Mouse (Mus musculus) adipocyte (in vitro differentiated cells): ENCODE measurements around the gene Sfxn3.
"Not testable (repeated sequence)": the region's sequence is repeated elsewhere in the genome, so short reads cannot be mapped to it uniquely, and the experiment has no call there.

Source experiments
- DNase-seq: peaks from one replicate; pipeline ENCODE4 v3.0.0-alpha.2; 2016; ENCODE audit warnings: low spot score

Sfxn3 gene

DNA sequence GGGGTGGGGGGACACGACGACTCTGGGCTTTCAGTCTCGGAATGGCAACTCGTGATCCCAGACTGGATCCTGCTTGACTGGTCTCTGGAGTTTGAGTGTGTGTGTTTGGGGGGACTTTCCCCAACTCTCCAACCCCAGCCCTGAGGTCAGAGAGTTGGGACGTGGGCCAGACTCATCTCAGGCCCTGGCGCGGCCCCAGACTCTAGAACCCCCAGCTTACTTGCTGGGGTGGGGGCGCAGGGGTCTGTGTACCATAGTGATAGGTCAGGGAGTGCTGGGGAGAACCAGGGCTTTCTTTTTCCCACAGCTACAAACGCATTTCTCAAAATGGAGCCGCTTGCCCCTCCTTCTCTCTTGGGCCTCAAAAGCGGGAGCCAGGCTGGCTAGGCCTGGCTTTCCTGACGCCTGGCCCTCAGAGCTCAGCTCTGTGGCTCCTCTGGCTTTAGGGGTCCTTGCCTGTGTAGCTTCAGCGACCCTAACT, 28.9 kb upstream of the Sfxn3 start:
- peak; percentile 70 for DNase-seq

DNA sequence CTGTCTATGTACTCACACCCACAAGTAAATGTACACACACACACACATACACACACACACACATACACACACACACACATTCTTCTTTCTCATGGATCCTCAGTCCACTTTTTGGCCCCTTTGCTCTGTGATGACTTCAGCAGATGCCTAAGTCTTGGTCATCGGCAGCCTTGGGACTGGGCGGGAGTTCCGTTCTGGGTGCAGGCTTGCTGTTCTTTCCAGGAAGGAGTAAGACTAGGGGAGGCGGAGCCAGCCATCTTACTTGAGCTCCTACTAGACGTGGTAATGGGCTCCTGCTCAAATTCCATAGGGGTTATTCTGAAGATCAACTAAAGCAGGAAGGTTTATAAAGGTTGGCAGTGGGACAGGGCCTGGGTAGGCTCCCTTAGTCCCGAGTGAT, 27.0 kb upstream of the Sfxn3 start:
- peak; percentile 76 for DNase-seq

DNA sequence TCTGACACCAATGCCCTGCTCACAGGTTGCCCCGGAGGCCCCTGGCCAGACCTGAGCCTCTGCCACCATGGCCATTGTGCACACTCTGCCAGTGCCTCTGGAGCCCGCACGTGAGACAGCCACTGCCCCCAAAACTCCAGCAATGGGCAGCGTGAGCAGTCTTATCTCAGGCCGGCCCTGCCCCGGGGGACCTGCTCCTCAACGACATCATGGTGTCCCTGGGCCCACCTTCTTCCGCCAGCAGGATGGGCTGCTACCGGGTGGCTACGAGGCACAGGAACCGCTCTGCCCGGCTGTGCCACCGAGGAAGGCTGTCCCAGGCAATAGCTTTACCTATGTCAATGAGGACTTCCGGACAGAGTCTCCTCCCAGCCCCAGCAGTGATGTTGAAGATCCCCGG, 25.9 kb upstream of the Sfxn3 start:
- DNase-seq: no peak

DNA sequence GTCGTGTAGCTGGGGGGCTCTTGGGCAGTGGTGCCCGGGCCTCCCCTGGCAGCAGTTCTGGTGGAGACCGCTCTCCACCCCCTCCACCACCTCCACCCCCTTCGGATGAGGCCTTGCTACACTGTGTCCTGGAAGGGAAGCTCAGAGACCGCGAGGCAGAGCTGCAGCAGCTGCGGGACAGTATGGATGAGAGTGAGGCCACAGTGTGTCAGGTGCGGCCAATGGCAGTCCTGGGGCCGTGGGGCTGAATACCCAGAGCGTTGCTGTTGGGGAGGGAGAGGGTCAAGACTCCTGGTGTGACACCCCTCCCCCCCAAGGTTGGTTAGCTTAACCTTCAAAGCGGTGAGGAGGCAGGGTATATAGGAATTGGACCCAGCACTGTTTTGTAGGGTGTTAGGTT, 23.3 kb upstream of the Sfxn3 start:
- DNase-seq: no peak

DNA sequence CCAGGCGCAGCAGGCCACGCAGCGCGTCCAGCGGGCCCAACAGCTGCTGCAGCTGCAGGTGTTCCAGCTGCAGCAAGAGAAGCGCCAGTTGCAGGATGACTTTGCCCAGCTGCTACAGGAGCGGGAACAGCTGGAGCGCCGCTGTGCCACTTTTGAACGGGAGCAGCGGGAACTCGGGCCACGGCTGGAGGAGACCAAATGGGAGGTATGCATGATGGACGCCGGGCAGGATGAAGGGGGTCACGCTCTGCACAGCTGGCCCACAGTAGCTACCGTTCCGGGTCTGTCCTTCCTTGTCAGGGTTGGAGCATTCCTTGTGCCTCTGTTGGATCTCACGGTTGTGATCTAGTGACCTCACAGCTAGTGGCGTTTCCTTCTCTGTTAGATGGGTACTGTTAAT, 22.5 kb upstream of the Sfxn3 start:
- DNase-seq: no peak

DNA sequence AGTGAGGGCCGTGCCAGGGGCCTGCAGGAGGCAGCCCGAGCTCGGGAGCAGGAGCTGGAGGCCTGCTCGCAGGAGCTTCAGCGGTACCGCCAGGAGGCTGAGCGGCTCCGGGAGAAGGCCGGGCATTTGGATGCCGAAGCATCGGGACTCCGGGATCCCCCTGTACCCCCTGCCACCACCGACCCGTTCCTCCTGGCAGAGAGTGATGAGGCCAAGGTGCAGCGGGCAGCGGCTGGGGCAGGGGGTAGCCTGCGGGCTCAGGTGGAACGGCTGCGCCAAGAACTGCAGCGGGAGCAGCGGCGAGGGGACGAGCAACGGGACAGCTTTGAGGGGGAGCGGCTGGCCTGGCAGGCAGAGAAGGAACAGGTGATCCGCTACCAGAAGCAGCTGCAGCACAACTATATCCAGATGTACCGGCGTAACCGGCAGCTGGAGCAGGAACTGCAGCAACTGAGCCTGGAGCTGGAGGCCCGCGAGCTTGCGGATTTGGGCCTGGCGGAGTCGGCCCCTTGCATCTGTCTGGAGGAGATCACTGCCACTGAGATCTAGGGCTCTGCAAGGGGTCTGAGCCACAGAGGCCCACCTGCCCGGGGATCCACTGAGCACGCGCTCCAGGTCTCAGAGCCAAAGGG, 21.2 kb upstream of the Sfxn3 start:
- no peak for DNase-seq

DNA sequence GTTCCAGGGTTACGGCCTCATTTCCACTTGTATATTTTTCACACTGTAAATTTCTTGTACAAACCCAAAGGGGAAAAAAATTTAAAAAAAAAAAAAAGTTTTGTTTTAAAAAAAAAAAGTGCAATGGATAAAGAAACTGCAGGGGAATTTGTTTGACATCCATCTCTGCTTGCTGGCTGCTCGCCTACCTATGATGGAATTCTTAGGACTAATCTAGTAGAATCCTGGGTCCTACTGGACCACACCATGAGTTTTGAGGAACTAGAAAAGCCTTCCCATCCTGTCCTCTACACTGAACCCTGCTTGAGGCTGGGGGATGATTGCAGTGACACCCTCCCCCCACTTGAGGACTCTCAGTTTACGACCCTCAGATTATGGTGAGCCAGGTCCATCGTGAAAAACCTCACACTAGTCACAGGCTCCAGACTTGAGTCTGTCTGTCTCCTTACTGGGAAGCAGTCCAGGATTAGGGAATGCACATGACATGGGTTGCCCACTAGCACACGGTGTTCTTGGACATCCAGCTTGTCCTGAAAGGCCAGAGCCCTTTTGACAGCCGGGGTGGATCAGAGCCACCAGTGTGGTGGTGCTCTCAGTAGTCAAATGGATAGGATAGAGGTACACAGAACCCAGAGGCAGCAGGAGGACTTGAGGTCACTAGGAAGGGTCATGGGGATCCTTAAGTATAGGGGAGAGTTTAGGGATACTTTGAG, 20.2 kb upstream of the Sfxn3 start:
- peak; percentile 84 for DNase-seq

DNA sequence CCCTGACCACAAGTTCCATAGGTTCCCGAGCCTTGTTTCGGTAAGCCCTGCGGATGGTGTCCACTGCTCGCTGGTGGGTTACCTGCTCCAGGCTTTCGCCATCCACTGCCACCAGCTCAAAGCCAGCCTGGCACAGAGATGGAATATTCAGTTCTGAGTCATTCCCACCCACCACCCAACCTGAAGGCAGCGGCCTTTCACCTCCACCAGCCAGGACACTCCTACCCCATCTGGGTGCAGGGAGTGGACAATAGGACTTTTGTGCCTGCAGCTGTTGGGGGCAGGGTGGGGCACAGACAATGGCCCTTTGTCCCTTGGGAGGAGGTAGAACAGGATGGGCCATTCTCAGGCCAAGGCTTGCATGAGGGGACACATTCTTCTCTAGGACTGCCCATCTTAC, 19.5 kb upstream of the Sfxn3 start:
- DNase-seq: no peak

DNA sequence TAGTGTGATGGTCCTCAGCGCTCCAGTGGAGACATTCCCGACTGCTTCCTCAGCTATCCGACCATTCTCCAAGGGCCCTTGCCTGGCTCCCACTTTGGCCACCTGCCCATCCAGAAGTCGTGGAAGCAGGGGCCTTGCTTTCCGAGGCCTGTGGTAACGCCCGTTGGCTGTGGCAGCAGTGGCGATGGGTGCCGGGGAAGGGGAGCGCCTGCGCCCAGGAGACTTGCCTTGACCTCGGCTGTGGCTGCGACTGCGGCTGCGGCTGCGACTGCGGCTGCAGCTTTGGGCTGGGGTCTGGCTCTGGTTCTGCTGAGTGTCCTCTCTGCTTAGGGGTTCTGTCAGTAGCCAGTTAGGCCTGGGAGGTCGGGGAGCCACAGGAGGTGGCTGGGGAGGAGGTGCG, 18.6 kb upstream of the Sfxn3 start:
- no peak for DNase-seq

DNA sequence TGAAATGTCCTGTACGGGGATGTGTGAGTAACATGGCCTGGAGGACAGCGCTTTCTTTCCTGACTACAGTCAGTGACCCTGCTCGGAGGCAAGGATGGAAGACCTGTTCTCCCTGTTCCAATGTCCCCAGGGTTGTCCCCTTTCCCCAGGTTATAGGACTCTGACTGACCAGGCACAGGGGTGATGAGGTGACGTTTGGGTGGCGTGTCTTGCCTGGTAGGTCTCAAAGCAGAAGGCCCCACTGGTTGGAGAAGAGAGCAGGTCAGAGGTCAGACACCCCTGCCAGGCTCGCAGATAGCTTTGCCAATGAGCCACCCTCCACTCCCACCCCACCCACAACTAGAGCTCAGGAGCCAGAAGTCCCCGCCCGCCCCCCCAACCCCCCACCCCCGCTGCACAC, 17.7 kb upstream of the Sfxn3 start:
- DNase-seq: no peak

DNA sequence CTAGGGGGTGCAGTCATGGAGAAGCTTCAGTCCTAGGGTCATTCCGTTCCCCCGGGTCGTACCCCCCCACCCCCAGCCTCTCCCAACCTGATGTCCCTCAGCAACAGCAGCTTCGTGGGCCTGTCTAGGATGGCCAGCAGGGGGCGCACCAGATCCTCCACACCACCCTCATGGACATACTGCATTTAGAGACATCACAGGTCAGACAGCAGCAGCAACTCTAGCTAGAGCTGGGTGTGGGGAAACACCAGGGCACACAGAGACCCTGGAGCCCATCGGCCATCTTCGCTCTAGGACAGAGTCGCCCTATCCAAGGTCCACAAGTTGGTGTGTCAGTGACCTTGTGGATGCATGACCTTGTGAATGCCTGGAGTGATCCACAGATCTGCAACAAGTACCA, 17.2 kb upstream of the Sfxn3 start:
- peak; percentile 67 for DNase-seq

DNA sequence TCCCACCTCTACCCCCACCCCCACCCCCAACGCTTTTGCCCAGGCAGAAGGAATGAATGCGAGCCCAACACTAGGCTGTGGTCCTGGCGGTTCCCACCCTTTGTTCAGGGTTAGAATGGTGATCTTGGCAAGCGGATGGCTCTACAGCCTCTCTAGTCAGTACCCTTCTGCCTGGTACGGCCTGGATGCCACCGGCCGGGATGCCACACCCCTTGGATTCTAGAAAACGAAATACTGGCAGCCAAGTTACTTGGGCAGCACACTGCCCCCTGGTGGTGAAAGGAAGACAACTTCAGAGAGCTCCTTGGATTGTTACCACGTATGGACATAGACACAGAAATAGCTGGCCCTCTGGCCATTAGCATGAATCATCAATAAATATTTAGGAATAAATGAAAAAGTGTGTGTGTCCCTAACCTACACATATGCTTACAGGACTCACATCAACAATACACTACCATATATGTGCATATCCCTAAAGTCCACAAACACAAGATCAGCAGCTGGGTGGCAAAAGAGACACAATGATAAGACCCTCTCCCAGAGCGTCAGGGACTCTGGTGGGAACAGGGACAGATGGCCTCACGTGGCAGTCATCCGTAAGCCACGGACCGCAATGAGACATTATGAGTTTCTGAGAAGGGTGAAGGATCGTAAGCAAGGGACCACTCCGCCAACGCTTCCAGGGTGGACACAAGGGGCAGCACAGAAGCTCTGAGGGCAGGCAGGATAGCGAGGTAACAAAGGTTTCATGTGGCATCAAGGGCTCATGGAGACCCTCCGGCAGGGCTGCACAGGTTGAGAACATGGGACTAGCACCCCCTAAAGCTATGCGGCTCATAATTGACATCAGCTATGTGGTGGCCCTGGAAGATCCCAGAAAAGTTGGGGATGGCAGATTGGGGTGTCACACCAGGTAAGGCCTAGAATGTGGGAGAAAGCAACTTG, 16.3 kb upstream of the Sfxn3 start:
- peak; percentile 98 for DNase-seq

DNA sequence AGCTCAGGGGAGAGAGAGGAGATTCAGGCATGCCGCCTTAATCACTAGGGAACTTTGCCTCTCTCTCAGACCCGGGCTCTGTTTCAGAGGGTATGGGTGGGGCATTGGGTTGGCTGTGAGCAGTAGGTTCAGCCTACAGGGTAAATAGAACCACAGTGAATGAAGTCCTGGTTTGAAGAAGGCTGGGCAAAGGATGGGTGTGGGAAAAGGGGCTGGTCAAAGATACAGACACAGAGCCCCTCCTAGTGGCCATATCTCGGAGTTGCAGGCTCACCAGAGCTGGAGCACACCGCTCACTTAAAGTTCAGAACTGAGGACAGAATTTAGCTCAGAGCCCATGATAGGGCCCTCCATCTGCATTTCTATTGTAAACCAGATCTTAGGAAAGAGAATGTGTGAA, 15.5 kb upstream of the Sfxn3 start:
- peak; percentile 92 for DNase-seq

DNA sequence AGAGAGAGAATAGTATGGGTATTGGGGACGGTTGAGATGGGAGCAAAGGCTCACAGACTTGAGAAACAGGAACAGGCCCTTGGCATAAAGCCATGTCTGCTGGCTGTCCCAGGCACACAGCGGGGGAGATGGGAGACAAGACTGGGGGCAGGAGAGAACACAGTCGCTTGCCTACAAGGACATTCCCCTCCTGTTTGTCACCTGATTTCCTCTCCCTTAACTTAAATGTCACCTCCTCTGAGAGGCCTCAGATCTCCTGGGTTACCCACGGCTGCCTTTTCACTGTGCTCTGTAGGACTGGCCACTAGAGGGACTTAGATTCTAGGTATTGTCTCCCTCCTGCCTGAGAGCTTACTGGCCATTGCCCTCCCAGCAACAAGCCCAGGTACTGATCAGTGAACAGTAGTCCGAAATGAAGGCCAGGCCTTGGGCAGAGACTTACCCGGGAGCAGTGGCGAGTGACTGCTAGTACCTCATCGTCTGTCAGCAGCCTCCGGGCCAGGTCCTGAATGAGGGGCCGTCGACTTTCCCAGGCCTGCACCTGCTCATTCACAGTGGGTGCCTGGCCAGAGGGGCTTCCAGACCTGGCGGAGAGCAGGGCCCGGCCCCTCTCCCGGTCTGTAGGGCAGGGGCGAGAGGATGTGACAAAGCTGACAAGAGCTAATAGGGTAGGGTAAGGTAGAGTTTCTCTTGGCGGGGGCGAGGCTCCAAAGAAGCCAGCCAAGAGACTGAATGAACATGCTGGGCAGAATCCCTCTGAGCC, 14.6 kb upstream of the Sfxn3 start:
- peak; percentile 58 for DNase-seq

DNA sequence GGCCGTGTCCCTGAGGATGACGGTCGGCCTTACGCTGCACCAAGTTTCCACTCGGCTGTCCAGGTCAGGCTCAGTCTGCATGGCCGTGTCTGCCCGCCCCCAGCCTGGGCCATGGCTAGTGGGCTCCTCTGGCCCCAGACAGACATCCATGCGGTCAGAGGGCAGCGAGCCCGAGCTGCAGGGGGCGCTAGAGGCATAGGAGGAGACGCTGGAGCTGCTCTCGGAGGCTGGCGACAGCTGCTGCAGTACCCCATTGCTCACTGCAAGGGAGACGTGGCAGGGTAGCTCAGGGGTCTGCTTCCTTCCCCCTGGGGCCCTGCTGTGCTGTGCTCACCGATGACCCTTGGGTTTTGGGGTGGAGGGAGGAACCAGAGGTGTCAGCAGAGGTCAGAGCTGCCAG, 10.4 kb upstream of the Sfxn3 start:
- no peak for DNase-seq

DNA sequence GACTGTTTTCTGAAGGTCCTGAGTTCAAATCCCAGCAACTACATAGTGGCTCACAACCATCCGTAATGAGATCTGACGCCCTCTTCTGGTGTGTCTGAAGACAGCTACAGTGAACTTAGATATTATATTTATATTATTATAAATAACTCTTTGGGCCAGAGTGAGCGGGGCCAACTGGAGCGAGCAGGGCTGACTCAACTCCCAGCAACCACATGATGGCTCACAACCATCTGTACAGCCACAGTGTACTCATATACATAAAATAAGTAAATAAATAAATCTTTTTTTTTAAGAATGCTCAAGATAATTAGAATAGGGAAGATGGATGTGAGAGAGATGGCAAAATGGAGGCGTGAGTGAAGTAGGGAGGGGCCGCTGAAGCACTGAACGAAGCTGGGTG, 9.1 kb upstream of the Sfxn3 start:
- DNase-seq: not testable (repeated sequence)

DNA sequence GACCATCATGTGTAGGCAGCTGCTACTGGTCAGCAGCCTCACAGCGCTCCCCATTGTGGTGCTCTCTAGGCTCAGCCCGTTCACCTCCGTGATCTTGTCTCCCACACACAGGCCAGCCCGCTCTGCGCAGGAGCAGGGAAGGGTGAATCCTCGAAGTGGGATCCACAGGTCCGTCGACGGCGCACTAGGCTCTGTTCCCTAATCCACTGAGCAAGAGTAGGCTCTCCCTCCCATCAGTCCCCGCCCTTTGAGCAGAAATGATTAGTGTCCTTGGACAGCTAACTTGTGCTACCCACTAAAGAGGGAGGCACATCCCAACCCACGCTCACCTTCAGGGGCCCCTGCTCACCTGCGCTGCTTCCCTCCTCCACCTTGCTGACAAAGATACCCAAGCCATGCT, 7.1 kb upstream of the Sfxn3 start:
- DNase-seq: no peak

DNA sequence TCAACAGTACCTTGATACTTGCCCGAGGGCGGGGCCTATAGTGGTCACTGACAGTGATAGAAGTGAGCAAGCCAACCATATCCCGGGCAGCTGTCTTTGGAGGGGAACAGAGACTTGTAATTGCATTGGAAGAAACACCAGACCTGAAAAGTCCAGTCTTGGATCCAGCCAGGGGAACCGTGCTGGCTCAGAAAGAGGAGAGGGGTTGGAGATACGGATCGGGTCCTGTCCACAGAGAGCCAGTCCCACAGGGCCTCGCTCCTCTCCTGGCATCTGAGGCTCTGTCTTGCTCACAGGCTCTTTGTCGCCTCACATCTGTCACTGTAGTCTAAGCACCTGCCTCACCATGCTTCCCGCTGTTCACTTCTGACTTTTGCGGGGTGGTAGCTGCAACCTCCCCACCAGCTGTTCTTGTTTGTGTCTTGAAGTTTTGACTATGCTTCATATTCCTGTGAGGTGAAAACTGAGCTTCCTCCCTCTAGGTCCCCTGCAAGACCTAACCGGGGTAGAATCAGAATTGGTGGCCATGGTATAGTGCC, 2.8 kb upstream of the Sfxn3 start:
- DNase-seq: no peak

DNA sequence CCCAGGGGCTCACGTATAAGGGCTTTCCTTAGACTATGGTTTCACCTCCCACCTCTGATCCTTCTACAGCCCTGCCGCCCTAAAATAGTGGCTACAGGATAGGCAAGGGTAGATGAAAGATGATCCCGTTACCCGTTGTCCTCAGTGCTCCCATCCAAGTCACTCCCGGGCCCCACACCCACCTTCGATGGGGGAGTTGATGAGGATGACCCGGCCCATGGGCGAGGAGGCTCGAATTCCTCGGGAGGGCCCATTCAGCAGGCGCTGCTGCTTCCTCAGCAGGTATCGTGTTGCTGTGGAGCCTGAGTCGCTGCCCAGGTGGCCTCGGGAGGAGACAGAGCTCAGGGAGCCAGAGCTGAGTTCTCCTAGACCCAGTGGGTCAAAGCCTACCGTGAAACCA, 2.1 kb upstream of the Sfxn3 start:
- no peak for DNase-seq

DNA sequence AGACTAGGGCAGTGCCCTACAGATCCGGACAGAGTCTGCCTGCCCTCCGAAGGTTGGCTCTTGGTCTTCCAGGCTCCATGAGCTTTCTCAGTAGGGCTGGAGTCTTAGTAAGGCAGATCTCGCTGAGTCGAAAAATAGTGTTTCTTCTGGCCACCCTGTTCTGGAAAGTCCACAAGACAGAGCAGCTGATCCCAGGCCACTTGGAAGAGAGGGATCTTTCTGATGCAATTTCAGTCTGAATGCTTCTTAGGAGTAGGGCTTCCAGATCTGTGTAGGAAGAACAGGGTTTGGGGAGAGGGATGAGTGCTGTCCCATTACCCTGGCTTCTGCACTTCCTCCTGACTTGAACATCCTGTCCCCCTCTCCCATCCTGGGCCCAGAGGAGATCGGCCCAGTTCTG, 1.7 kb upstream of the Sfxn3 start, which contains the start of gene Pdzd7:
Gene Pdzd7 (minus strand): TSS at position 67 of the 400 bp plus-strand sequence.
- no peak for DNase-seq

DNA sequence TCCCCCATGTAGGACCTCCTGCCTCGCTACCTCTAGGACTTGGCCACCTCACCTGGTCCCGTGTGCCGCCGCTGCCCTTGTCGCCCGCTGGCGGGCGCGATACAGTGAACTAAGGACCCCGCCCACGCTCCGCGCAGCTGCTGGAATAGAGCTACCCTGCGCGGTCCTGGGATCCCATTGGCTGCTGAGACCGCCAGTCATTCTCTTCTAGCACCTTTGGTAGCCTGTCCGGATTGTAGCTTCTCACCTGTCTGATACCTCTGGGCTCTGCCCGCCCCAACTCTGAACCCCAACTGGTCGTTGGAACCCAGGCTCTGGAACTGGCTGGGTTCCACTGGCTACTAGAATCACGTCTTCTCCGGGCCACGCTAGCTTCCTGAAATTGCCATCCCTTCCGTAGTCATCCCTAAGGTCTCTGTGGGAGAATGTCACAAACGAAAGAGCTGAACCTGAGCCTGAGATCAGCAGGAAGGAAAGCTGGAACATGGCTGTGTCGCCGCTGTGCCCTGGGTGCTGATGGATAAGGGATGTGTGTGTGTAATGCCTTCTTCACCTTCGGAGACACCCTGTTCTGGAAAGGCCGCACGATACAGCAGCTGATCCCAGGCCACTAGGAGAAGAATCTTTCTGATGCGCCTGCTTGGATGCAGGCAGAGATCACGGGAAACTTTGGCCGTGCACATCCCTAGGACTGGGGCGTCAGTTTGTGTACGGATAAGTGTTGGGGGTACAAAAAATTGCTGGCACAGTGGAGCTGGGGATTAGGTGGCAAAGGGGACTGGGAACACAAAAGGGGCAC, 581 bp upstream of the Sfxn3 start:
- no peak for DNase-seq
